Mouse (Mus musculus): Measurements from ENCODE around the gene Skap1. TPM values are rescaled to one million over a fixed set of nuclear protein-coding genes. Genes with fewer than 3 reads are reported as not detected.

Gene Skap1
- polyA plus RNA-seq, 1 experiment: 1.5 TPM

GRCm38 (mm10) chr11:96602806-96603205 lies 138.4 kb downstream of the Skap1 start:
- Histone ChIP-seq H3K4me3 (replicated peaks; ENCODE audit: insufficient read depth, low read depth, low read length) (no peak overlapping the region), H3K27ac (ENCODE audit: insufficient read depth, low read length) (no peak overlapping the region), H3K4me1 (ENCODE audit: control insufficient read depth, insufficient read depth, low read length) (no peaks in the 10 kb centered on the region), H3K27me3 (ENCODE audit: control insufficient read depth, insufficient read depth, low read length) (no peaks in the 10 kb centered on the region; the same call in 1 of the 2 replicates)
- DNase-seq: no peak
- 73% methylated on average over 3 of the region's 3 CpGs for WGBS
- TF ChIP-seq CTCF (IDR thresholded peaks at IDR 0.05; ENCODE audit: borderline replicate concordance, insufficient read depth, low read depth, low read length) (no peak), POLR2A (IDR thresholded peaks at IDR 0.05; ENCODE audit: borderline replicate concordance, insufficient read depth, low read length) (no peak)

GRCm38 (mm10) chr11:96604306-96604705 lies 139.9 kb downstream of the Skap1 start:
- Histone ChIP-seq H3K4me1 (ENCODE audit: control insufficient read depth, insufficient read depth, low read length) (no peaks in the 10 kb centered on the region), H3K27ac (ENCODE audit: insufficient read depth, low read length) (no peak overlapping the region), H3K27me3 (ENCODE audit: control insufficient read depth, insufficient read depth, low read length) (no peaks in the 10 kb centered on the region; the same call in 1 of the 2 replicates), H3K4me3 (replicated peaks; ENCODE audit: insufficient read depth, low read depth, low read length) (no peak overlapping the region)
- 78% methylated on average over 6 of the region's 6 CpGs for WGBS
- TF ChIP-seq CTCF (IDR thresholded peaks at IDR 0.05; ENCODE audit: borderline replicate concordance, insufficient read depth, low read depth, low read length) (no peak), POLR2A (IDR thresholded peaks at IDR 0.05; ENCODE audit: borderline replicate concordance, insufficient read depth, low read length) (no peak)
- no peak for DNase-seq

GRCm38 (mm10) chr11:96604751-96605450 lies 140.5 kb downstream of the Skap1 start:
- no peak for DNase-seq
- H3K4me3 ChIP-seq (replicated peaks; ENCODE audit: insufficient read depth, low read depth, low read length): no peak overlapping the region
- no peak for TF ChIP-seq POLR2A (IDR thresholded peaks at IDR 0.05; ENCODE audit: borderline replicate concordance, insufficient read depth, low read length)
- no peak for TF ChIP-seq CTCF (IDR thresholded peaks at IDR 0.05; ENCODE audit: borderline replicate concordance, insufficient read depth, low read depth, low read length)
- no peak overlapping the region for H3K27ac ChIP-seq (ENCODE audit: insufficient read depth, low read length)
- H3K27me3 ChIP-seq (ENCODE audit: control insufficient read depth, insufficient read depth, low read length): no peaks in the 10 kb centered on the region; the same call in 1 of the 2 replicates
- WGBS: 41% methylated on average over 7 of the region's 7 CpGs
- H3K4me1 ChIP-seq (ENCODE audit: control insufficient read depth, insufficient read depth, low read length): no peaks in the 10 kb centered on the region

GRCm38 (mm10) chr11:96605516-96605915 lies 141.1 kb downstream of the Skap1 start:
- no peak for DNase-seq
- Histone ChIP-seq H3K27me3 (ENCODE audit: control insufficient read depth, insufficient read depth, low read length) (no peaks in the 10 kb centered on the region), H3K4me3 (replicated peaks; ENCODE audit: insufficient read depth, low read depth, low read length) (no peak overlapping the region), H3K27ac (ENCODE audit: insufficient read depth, low read length) (no peak overlapping the region), H3K4me1 (ENCODE audit: control insufficient read depth, insufficient read depth, low read length) (no peaks in the 10 kb centered on the region)
- WGBS: 91% methylated on average over 6 of the region's 6 CpGs
- no peak for TF ChIP-seq POLR2A (IDR thresholded peaks at IDR 0.05; ENCODE audit: borderline replicate concordance, insufficient read depth, low read length)
- TF ChIP-seq CTCF (IDR thresholded peaks at IDR 0.05; ENCODE audit: borderline replicate concordance, insufficient read depth, low read depth, low read length): no peak

GRCm38 (mm10) chr11:96612596-96612995 lies 148.2 kb downstream of the Skap1 start:
- no peaks in the 10 kb centered on the region for H3K27me3 ChIP-seq (ENCODE audit: control insufficient read depth, insufficient read depth, low read length)
- H3K27ac ChIP-seq (ENCODE audit: insufficient read depth, low read length): no peak overlapping the region
- H3K4me3 ChIP-seq (replicated peaks; ENCODE audit: insufficient read depth, low read depth, low read length): no peak overlapping the region
- no peaks in the 10 kb centered on the region for H3K4me1 ChIP-seq (ENCODE audit: control insufficient read depth, insufficient read depth, low read length)
- DNase-seq: no peak
- TF ChIP-seq POLR2A (IDR thresholded peaks at IDR 0.05; ENCODE audit: borderline replicate concordance, insufficient read depth, low read length) (no peak), CTCF (IDR thresholded peaks at IDR 0.05; ENCODE audit: borderline replicate concordance, insufficient read depth, low read depth, low read length) (no peak)
- 82% methylated on average over 11 of the region's 11 CpGs for whole genome bisulfite sequencing

- Histone ChIP-seq H3K4me1 (ENCODE audit: control insufficient read depth, insufficient read depth, low read length) (no peaks in the 10 kb centered on the region), H3K27ac (ENCODE audit: insufficient read depth, low read length) (no peak overlapping the region), H3K27me3 (ENCODE audit: control insufficient read depth, insufficient read depth, low read length) (peaks cover 1% of the 10 kb centered on the region; the same call in 1 of the 2 replicates), H3K4me3 (replicated peaks; ENCODE audit: insufficient read depth, low read depth, low read length) (no peak overlapping the region)
- WGBS: 50% methylated on average over 5 of the region's 5 CpGs
- no peak for TF ChIP-seq CTCF (IDR thresholded peaks at IDR 0.05; ENCODE audit: borderline replicate concordance, insufficient read depth, low read depth, low read length)
- TF ChIP-seq POLR2A (IDR thresholded peaks at IDR 0.05; ENCODE audit: borderline replicate concordance, insufficient read depth, low read length): no peak
- DNase-seq: no peak
Measured at GRCm38 (mm10) chr11:96616792-96617191, 152.4 kb downstream of the Skap1 start.

- DNase-seq: no peak
- H3K4me3 ChIP-seq (replicated peaks; ENCODE audit: insufficient read depth, low read depth, low read length): no peak overlapping the region
- no peaks in the 10 kb centered on the region for H3K4me1 ChIP-seq (ENCODE audit: control insufficient read depth, insufficient read depth, low read length)
- WGBS: 76% methylated on average over 16 of the region's 16 CpGs
- no peak overlapping the region for H3K27ac ChIP-seq (ENCODE audit: insufficient read depth, low read length)
- TF ChIP-seq CTCF (IDR thresholded peaks at IDR 0.05; ENCODE audit: borderline replicate concordance, insufficient read depth, low read depth, low read length): no peak
- TF ChIP-seq POLR2A (IDR thresholded peaks at IDR 0.05; ENCODE audit: borderline replicate concordance, insufficient read depth, low read length): no peak
- peaks cover 1% of the 10 kb centered on the region; the same call in 1 of the 2 replicates for H3K27me3 ChIP-seq (ENCODE audit: control insufficient read depth, insufficient read depth, low read length)
Measured at GRCm38 (mm10) chr11:96618789-96619445, 154.5 kb downstream of the Skap1 start.

- H3K4me3 ChIP-seq (replicated peaks; ENCODE audit: insufficient read depth, low read depth, low read length): no peak overlapping the region
- no peak for DNase-seq
- TF ChIP-seq CTCF (IDR thresholded peaks at IDR 0.05; ENCODE audit: borderline replicate concordance, insufficient read depth, low read depth, low read length) (no peak), POLR2A (IDR thresholded peaks at IDR 0.05; ENCODE audit: borderline replicate concordance, insufficient read depth, low read length) (no peak)
- H3K27ac ChIP-seq (ENCODE audit: insufficient read depth, low read length): no peak overlapping the region
- peaks cover 1% of the 10 kb centered on the region; the same call in 1 of the 2 replicates for H3K27me3 ChIP-seq (ENCODE audit: control insufficient read depth, insufficient read depth, low read length)
- H3K4me1 ChIP-seq (ENCODE audit: control insufficient read depth, insufficient read depth, low read length): no peaks in the 10 kb centered on the region
- WGBS: 40% methylated on average over 5 of the region's 5 CpGs
Measured at GRCm38 (mm10) chr11:96619576-96619975, 155.2 kb downstream of the Skap1 start.
